Mouse (Mus musculus) erythroblast, embryonic 14.5 days (primary cell): ENCODE data around the gene Ubqln1.

ENCODE experiments used
- GATA1 ChIP-seq: IDR thresholded peaks from 2 replicates; pipeline ENCODE4 v1.6.1; 2012; ENCODE audit warnings: low read length, inconsistent platforms, mixed read lengths
- TAL1 ChIP-seq: IDR thresholded peaks from 3 replicates; pipeline ENCODE4 v1.6.1; 2012; ENCODE audit warnings: low read length, inconsistent platforms, mixed read lengths

- no peak for TF ChIP-seq GATA1
- no peak for TF ChIP-seq TAL1
These were observed 2.1 kb upstream of the Ubqln1 start for GRCm38 (mm10) chr13:58217536-58217935.
